Mouse (Mus musculus) midbrain, embryonic 14.5 days (tissue): ENCODE measurements at regions not wholly inside any gene's neighbourhood (a gene's known extent, or its start where the extent isn't known, plus 50 kb on each side); places are given as distances from the start of the nearest gene placed in this dataset.

Experiments
- ATAC-seq: fragments of 200-750 bp; cut with Nextera tagmentation; 2 replicates; pipeline ENCODE4 v1.8.0; 2017; ENCODE audit warnings: moderate number of reproducible peaks, moderate library complexity; ENCODE audit not compliant: low FRiP score, low TSS enrichment
- DNase-seq: peaks from one replicate; pipeline ENCODE4 v3.0.0-alpha.2; 2015
- H3K27ac ChIP-seq: fragments of 300-500 bp; sonication (generic); replicated peaks from 2 replicates; pipeline ENCODE4 v1.5.1; 2014; ENCODE audit warnings: mild to moderate bottlenecking, low read depth, low read length, moderate library complexity
- H3K27me3 ChIP-seq: fragments of 300-500 bp; sonication (generic); 2 replicates; pipeline ENCODE4 v1.6.1; 2014; ENCODE audit warnings: low read length, control low read depth, mixed read lengths; ENCODE audit not compliant: control insufficient read depth, insufficient read depth
- H3K36me3 ChIP-seq: fragments of 300-500 bp; sonication (generic); 2 replicates; pipeline ENCODE4 v1.6.1; 2014; ENCODE audit warnings: low read length, control low read depth; ENCODE audit not compliant: control insufficient read depth, insufficient read depth
- H3K4me1 ChIP-seq: fragments of 300-500 bp; sonication (generic); 2 replicates; pipeline ENCODE4 v1.6.1; 2014; ENCODE audit warnings: mild to moderate bottlenecking, antibody characterized with exemption, low read length, control low read depth; ENCODE audit not compliant: control insufficient read depth, insufficient read depth
- H3K4me2 ChIP-seq: fragments of 300-500 bp; sonication (generic); 2 replicates; pipeline ENCODE4 v1.6.1; 2014; ENCODE audit warnings: mild to moderate bottlenecking, low read length, moderate library complexity
- H3K4me3 ChIP-seq: fragments of 300-500 bp; sonication (generic); replicated peaks from 2 replicates; pipeline ENCODE4 v1.5.1; 2014; ENCODE audit warnings: low read depth, low read length
- H3K9ac ChIP-seq: fragments of 300-500 bp; sonication (generic); replicated peaks from 2 replicates; pipeline ENCODE4 v1.6.1; 2014; ENCODE audit warnings: mild to moderate bottlenecking, low read length, moderate library complexity
- H3K9me3 ChIP-seq: fragments of 300-500 bp; sonication (generic); 2 replicates; pipeline ENCODE4 v1.6.1; 2016; ENCODE audit warnings: low read length, control low read depth, mixed read lengths; ENCODE audit not compliant: control insufficient read depth
- WGBS: fragments of 180-500 bp; shearing (Covaris S2); extraction: QIAGEN DNeasy Blood & Tissue Kit; methylation state at CpG from one replicate; pipeline ENCODE4 v1.1.7; 2014; 5-methylcytosine and 5-hydroxymethylcytosine counted together

DNA sequence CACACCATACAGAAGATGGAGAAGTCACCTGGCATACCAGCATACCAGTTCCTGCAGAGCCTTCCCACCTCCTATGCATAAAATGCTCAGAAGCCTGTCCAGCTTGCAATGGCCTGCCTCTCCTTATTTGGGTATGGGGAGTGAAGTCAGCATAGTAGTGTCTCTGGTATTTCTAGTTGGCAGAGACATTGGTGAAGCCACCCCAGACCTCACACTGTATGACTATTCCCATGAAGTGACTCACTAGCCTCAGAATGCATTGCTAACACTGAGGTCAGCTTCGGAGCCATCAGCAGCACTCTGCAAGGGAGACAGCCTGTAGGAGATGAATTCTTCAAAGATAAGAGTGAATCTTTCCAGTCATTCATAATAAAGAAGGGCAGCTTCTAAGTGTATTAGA is 325.2 kb upstream of the Actbl2 start:
- DNase-seq, result no peak
- 89% methylated on average over 1 of the region's 1 CpGs for WGBS
- Histone ChIP-seq H3K4me2 (no peak overlapping the region), H3K4me3 (no peak overlapping the region), H3K4me1 (no peaks in the 10 kb centered on the region), H3K36me3 (no peaks in the 10 kb centered on the region), H3K27me3 (no peaks in the 10 kb centered on the region), H3K9ac (no peak overlapping the region), H3K9me3 (no peaks in the 10 kb centered on the region), H3K27ac (no peak overlapping the region)
- no peak for ATAC-seq

DNA sequence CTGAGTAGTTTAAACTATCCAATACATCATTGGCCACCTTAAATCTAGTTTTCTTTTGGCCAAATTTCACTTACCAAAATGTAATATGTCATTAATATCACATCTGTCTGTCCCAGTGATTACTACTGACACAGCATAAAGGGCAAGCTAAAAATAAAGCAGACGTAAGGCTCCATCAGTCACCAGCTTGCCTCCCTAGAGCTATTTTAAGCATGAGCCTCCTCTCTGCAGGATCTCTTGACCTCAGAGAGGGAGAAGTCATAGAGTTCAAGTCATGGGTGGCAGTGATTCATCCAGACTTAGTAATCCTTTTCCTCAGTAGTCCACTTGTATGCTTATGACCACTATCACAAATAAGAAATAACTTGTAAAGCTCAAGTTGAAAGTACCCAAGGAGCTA is 313.2 kb upstream of the Actbl2 start:
- no peak overlapping the region for H3K4me3 ChIP-seq
- WGBS, result 79% methylated on average over 1 of the region's 1 CpGs
- H3K4me1 ChIP-seq, result no peaks in the 10 kb centered on the region
- DNase-seq (no peak), ATAC-seq (no peak)
- H3K36me3 ChIP-seq, result no peaks in the 10 kb centered on the region
- no peak overlapping the region for H3K9ac ChIP-seq
- no peak overlapping the region for H3K27ac ChIP-seq
- H3K9me3 ChIP-seq, result no peaks in the 10 kb centered on the region
- no peaks in the 10 kb centered on the region for H3K27me3 ChIP-seq
- no peak overlapping the region for H3K4me2 ChIP-seq

DNA sequence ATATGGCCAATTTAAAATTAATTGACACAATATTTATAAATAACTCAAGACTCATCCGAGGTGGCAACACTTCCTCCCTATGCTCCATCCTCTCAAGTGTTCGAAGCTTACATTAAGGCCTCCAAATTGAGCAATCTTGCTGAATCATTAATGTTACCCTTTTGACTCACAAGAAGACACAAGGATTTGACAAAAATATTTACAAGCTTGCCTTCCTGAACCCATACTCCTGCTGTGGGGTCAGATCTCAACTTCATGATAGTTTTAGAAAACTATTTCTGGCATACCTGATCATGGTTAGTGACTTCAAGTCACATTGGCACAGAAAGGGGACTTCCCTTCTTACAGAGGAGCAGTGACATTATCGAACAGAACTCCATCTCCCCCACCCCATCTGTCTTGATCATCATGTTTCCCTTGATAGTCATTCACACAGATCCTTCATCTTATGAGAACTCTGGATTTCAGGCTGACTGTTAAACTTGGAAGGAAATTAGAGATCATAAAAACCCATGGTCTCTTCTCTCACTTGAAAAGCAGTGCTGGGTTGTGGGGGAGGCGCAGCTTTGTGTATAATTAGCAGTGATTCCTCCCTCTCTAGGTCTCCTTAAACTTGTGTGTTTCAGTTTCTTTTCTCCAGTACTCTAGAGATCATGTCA is 311.7 kb upstream of the Actbl2 start:
- H3K27me3 ChIP-seq, result no peaks in the 10 kb centered on the region
- no peak overlapping the region for H3K4me3 ChIP-seq
- no peak overlapping the region for H3K4me2 ChIP-seq
- H3K36me3 ChIP-seq, result no peaks in the 10 kb centered on the region
- no peaks in the 10 kb centered on the region for H3K4me1 ChIP-seq
- H3K27ac ChIP-seq, result no peak overlapping the region
- H3K9me3 ChIP-seq, result no peaks in the 10 kb centered on the region
- WGBS, result 92% methylated on average over 4 of the region's 4 CpGs
- DNase-seq (no peak), ATAC-seq (no peak)
- H3K9ac ChIP-seq, result no peak overlapping the region

DNA sequence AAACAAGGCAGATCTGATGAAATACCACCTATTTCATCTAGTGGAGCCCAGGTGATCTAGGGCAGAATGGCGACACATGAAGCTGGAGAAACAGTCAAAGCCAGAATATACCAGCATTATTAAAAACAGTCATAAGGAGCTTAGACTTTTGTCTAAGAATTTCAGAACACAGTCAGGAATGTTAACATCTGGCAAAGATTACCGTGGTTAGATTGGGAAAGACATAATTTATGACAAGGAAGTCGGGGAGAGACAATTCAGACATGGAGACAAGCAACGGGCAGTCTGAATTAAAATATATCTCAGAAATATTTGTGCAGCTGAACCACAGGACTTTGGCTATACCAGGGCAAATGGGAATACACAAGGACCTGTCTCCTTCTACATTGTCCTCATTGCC is 310.8 kb upstream of the Actbl2 start:
- H3K27ac ChIP-seq, result no peak overlapping the region
- ATAC-seq (no peak), DNase-seq (no peak)
- no peak overlapping the region for H3K9ac ChIP-seq
- H3K36me3 ChIP-seq, result no peaks in the 10 kb centered on the region
- no peaks in the 10 kb centered on the region for H3K27me3 ChIP-seq
- no peaks in the 10 kb centered on the region for H3K9me3 ChIP-seq
- no peak overlapping the region for H3K4me2 ChIP-seq
- 93% methylated on average over 4 of the region's 4 CpGs for WGBS
- H3K4me3 ChIP-seq, result no peak overlapping the region
- H3K4me1 ChIP-seq, result no peaks in the 10 kb centered on the region

DNA sequence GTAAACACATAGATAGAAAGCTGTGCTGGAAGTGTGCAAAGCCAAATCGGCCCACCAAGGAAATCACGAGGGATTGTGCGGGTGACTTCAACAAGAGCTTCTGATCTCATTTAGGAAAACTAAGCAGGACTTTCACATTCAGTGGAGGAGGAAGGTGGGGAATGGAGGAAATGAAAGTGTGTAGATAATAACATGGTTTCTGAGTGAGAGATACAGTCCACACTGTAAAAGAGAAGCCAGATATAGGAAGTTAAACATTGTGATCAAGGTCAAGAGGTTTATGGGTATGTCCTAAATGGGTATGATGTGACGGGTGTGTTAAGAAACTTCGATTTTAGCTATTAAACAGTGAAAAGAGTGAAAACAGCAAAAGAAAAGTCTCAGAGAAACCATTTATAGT is 310.1 kb upstream of the Actbl2 start:
- no peaks in the 10 kb centered on the region for H3K36me3 ChIP-seq
- H3K27ac ChIP-seq, result no peak overlapping the region
- no peak overlapping the region for H3K4me2 ChIP-seq
- DNase-seq (no peak), ATAC-seq (no peak)
- no peaks in the 10 kb centered on the region for H3K9me3 ChIP-seq
- H3K9ac ChIP-seq, result no peak overlapping the region
- H3K4me3 ChIP-seq, result no peak overlapping the region
- WGBS, result 94% methylated on average over 5 of the region's 5 CpGs
- H3K4me1 ChIP-seq, result no peaks in the 10 kb centered on the region
- H3K27me3 ChIP-seq, result no peaks in the 10 kb centered on the region

DNA sequence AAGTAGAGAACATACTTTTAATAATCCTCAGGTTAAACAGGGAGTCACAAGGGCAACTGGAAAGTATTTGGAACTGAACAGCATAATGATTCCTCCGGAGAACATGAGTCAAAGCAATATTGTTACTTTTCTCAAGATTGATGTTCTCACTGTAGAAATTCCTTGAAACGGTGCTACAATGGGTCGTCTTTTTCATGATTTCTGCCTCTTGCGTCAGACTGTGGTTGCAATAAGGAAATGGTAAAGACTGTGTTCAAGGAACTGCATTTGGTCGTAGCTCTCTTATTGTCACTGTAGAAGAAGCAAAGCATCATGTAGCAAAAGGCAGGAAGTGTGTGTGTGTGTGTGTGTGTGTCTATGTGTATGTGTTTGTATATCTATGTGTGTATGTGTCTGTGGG is 294.6 kb upstream of the Actbl2 start:
- H3K9me3 ChIP-seq, result no peaks in the 10 kb centered on the region
- H3K4me1 ChIP-seq, result no peaks in the 10 kb centered on the region
- no peak overlapping the region for H3K4me2 ChIP-seq
- no peaks in the 10 kb centered on the region for H3K36me3 ChIP-seq
- 83% methylated on average over 5 of the region's 5 CpGs for WGBS
- H3K27me3 ChIP-seq, result no peaks in the 10 kb centered on the region
- DNase-seq (no peak), ATAC-seq (no peak)
- H3K9ac ChIP-seq, result no peak overlapping the region
- no peak overlapping the region for H3K27ac ChIP-seq
- H3K4me3 ChIP-seq, result no peak overlapping the region

DNA sequence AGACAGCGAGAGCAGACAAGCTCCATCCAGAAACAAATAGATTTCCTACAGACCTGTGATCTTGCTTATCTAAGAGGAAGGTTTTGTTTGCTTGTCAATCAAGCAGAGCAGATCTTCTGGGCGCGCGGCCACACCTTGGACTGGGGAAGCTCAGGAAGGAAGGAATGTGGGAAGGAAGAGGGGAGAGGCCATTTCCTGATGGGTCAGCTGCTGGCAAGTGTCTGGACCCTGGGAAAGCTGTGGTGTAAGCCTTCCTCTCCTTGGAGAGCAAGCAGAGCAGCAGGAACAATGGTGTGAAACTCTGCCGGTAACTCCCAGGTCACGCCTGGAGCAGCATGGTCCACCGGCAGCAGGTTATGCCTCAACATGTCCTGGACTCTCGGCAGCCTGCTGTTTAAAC is 287.7 kb upstream of the Actbl2 start:
- Histone ChIP-seq H3K4me2 (no peak overlapping the region), H3K27ac (no peak overlapping the region), H3K27me3 (no peaks in the 10 kb centered on the region), H3K36me3 (no peaks in the 10 kb centered on the region), H3K9ac (no peak overlapping the region), H3K9me3 (no peaks in the 10 kb centered on the region), H3K4me1 (peaks cover 5% of the 10 kb centered on the region; the same call in 1 of the 2 replicates), H3K4me3 (no peak overlapping the region)
- DNase-seq (peak; percentile 7), ATAC-seq (no peak)
- WGBS, result 36% methylated on average over 8 of the region's 8 CpGs

DNA sequence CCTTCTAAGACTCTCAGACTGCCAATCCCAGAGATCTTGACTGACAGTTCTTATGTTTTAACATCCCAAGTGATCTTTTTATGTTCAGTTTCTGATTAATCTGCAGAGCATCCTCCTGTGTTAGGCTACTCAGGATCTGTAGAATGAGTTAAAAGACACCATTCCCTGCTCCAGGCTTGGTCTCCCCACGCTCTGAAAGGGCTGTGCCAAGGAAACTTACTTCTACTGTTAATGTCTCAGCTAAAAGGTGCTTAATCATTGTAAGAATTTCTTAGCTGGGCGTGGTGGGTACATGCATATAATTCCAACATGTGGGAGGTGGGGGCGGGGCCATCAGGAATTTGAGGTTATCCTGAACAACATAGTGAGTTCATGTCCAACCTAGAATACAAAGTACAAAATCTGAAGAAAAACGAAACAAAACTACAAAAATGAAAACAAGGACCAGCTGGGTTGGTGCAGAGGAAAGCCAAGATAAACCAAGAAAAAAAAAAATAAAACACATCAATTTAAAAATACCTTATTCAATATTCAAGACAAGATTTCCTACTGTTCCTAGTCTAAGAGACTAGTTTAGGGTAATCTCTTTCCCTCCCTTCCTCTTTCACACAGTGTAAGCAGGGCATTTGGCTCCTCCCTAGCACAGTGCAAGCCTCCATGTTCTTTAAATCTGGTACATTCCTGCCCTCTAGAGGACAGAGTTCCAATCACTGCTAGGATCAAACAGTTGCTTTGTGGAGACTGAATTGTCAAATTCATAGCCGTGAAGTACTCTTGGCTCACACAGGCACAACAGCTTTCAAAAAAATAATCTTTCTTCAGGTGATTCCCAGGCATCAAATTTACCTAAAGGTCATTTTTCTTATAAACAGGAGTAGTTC is 286.9 kb upstream of the Actbl2 start:
- Histone ChIP-seq H3K9ac (no peak overlapping the region), H3K27me3 (no peaks in the 10 kb centered on the region), H3K4me1 (peaks cover 5% of the 10 kb centered on the region; the same call in 1 of the 2 replicates), H3K4me3 (no peak overlapping the region), H3K27ac (no peak overlapping the region), H3K36me3 (no peaks in the 10 kb centered on the region), H3K4me2 (no peak overlapping the region), H3K9me3 (no peaks in the 10 kb centered on the region)
- WGBS, result 51% methylated on average over 5 of the region's 5 CpGs
- DNase-seq (peak; percentile 94), ATAC-seq (peak; percentile 89)

DNA sequence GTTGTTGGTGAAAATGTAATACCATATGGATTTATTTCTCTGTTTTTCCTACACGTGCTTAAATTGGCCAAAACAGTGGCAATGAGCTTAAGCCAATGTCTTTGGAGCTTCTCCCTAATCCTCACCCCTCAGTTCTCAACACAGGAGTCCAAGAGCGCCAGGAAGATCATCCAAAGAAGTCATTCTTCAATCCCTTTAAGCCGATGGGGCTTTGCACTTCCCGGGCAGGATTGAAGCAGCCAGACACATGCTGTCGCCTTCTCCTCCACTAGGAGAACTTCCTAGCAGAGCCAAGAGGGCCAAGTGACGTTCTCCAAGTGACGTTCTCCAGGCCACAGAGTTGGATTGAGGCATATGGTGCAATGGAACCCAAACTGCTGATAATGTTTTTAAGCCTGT is 286.3 kb upstream of the Actbl2 start:
- peak; percentile 52 for DNase-seq
- ATAC-seq, result no peak
- Histone ChIP-seq H3K36me3 (no peaks in the 10 kb centered on the region), H3K9me3 (no peaks in the 10 kb centered on the region), H3K27ac (no peak overlapping the region), H3K4me2 (no peak overlapping the region), H3K9ac (no peak overlapping the region), H3K27me3 (no peaks in the 10 kb centered on the region), H3K4me1 (peaks cover 5% of the 10 kb centered on the region; the same call in 1 of the 2 replicates), H3K4me3 (no peak overlapping the region)
- 42% methylated on average over 7 of the region's 7 CpGs for WGBS
